Mouse (Mus musculus) MEL (cell line): ENCODE results near the gene En2. TPM values are rescaled to one million over a fixed set of nuclear protein-coding genes. Genes with fewer than 3 reads are reported as not detected.

ENCODE experiments used
- DNase-seq: peaks from one replicate; pipeline ENCODE4 v3.0.0; 2011; ENCODE audit warnings: low read depth, low spot score
- H3K27ac ChIP-seq: 2 replicates; pipeline ENCODE4 v1.5.1; 2012; ENCODE audit warnings: low read depth, mild to moderate bottlenecking, control low read depth, low read length, moderate library complexity; ENCODE audit not compliant: control insufficient read depth
- H3K27me3 ChIP-seq, 2 experiments: fragments of 150-350 bp in 1 of 2; sonication (generic) in 1 of 2; 2 replicates each; pipeline ENCODE4 v1.6.1; 2012; ENCODE audit warnings: low read length in 2 of 2, mild to moderate bottlenecking in 2 of 2, improper control_type of control experiment in 1 of 2, moderate library complexity in 1 of 2; ENCODE audit not compliant: insufficient read depth in 2 of 2, control insufficient read depth in 1 of 2
- H3K36me3 ChIP-seq, 2 experiments: 2 replicates each; pipeline ENCODE4 v1.6.1; 2012 to 2014; ENCODE audit warnings: low read length in 2 of 2, improper control_type of control experiment in 1 of 2, inconsistent platforms in 1 of 2, mild to moderate bottlenecking in 1 of 2; ENCODE audit not compliant: insufficient read depth in 2 of 2, control insufficient read depth in 1 of 2
- H3K4me1 ChIP-seq, 2 experiments: fragments of 150-350 bp in 1 of 2; sonication (generic) in 1 of 2; 2 replicates each; pipeline ENCODE4 v1.6.1; 2012; ENCODE audit warnings: low read length in 2 of 2, improper control_type of control experiment in 1 of 2, mild to moderate bottlenecking in 1 of 2; ENCODE audit not compliant: insufficient read depth in 2 of 2, control insufficient read depth in 1 of 2
- H3K4me3 ChIP-seq, 2 experiments: fragments of 150-350 bp in 1 of 2; sonication (generic) in 1 of 2; 2 replicates each; pipeline ENCODE4 v1.5.1; 2012; ENCODE audit warnings: low read depth in 2 of 2, low read length in 2 of 2, mild to moderate bottlenecking in 2 of 2, moderate library complexity in 2 of 2, control low read depth in 1 of 2, improper control_type of control experiment in 1 of 2; ENCODE audit not compliant: control insufficient read depth in 1 of 2, insufficient read depth in 1 of 2
- H3K79me2 ChIP-seq: 2 replicates; pipeline ENCODE4 v1.6.1; 2012; ENCODE audit warnings: mild to moderate bottlenecking, low read length, moderate library complexity; ENCODE audit not compliant: control insufficient read depth, poor library complexity, insufficient read depth
- H3K9ac ChIP-seq: 2 replicates; pipeline ENCODE4 v1.6.1; 2012; ENCODE audit warnings: low read depth, mild to moderate bottlenecking, control low read depth, low read length, moderate library complexity; ENCODE audit not compliant: control insufficient read depth, poor library complexity, severe bottlenecking
- H3K9me3 ChIP-seq: fragments of 150-350 bp; sonication (generic); replicated peaks from 2 replicates; pipeline ENCODE4 v1.6.1; 2012; ENCODE audit warnings: mild to moderate bottlenecking, low read length, improper control_type of control experiment, moderate library complexity; ENCODE audit not compliant: insufficient read depth
- BHLHE40 ChIP-seq: IDR thresholded peaks from 2 replicates; pipeline ENCODE4 v1.6.1; 2012; ENCODE audit warnings: low read depth, mild to moderate bottlenecking, inconsistent platforms, low read length, improper control_type of control experiment, borderline replicate concordance
- CHD2 ChIP-seq: IDR thresholded peaks from 2 replicates; pipeline ENCODE4 v1.6.1; 2011; ENCODE audit warnings: low read length, improper control_type of control experiment
- ELF1 ChIP-seq: IDR thresholded peaks from 2 replicates; pipeline ENCODE4 v1.6.1; 2014; ENCODE audit warnings: low read depth, mild to moderate bottlenecking, inconsistent platforms, low read length, improper control_type of control experiment, moderate library complexity
- EP300 ChIP-seq, 2 experiments: IDR thresholded peaks; 2 replicates each; pipeline ENCODE4 v1.6.1; 2011; ENCODE audit warnings: improper control_type of control experiment in 2 of 2, low read length in 2 of 2, low read depth in 1 of 2, mild to moderate bottlenecking in 1 of 2
- GABPA ChIP-seq: IDR thresholded peaks from 2 replicates; pipeline ENCODE4 v1.6.1; 2012; ENCODE audit warnings: low read depth, mild to moderate bottlenecking, inconsistent platforms, low read length, improper control_type of control experiment, moderate library complexity
- GATA1 ChIP-seq: IDR thresholded peaks from 2 replicates; pipeline ENCODE4 v1.6.1; 2011; ENCODE audit warnings: low read depth, low read length, improper control_type of control experiment
- JUND ChIP-seq: IDR thresholded peaks from 2 replicates; pipeline ENCODE4 v1.6.1; 2011; ENCODE audit warnings: low read depth, mild to moderate bottlenecking, improper control_type of control experiment, low read length
- MAFK ChIP-seq: IDR thresholded peaks from 2 replicates; pipeline ENCODE4 v1.6.1; 2011; ENCODE audit warnings: low read depth, mild to moderate bottlenecking, low read length, improper control_type of control experiment, borderline replicate concordance
- MEF2A ChIP-seq: IDR thresholded peaks from 2 replicates; pipeline ENCODE4 v1.6.1; 2014; ENCODE audit warnings: low read depth, mild to moderate bottlenecking, inconsistent platforms, low read length, improper control_type of control experiment; ENCODE audit not compliant: poor library complexity, insufficient replicate concordance, severe bottlenecking; ENCODE audit errors: extremely low read depth
- MXI1 ChIP-seq: IDR thresholded peaks from 2 replicates; pipeline ENCODE4 v1.6.1; 2011; ENCODE audit warnings: mild to moderate bottlenecking, low read depth, low read length, improper control_type of control experiment
- MYC ChIP-seq: IDR thresholded peaks from 2 replicates; pipeline ENCODE4 v1.6.1; 2011; ENCODE audit warnings: low read depth, mild to moderate bottlenecking, low read length, improper control_type of control experiment, moderate library complexity
- NELFE ChIP-seq: IDR thresholded peaks from 2 replicates; pipeline ENCODE4 v1.6.1; 2011; ENCODE audit warnings: low read depth, low read length, improper control_type of control experiment
- NRF1 ChIP-seq: IDR thresholded peaks from 2 replicates; pipeline ENCODE4 v1.6.1; 2014; ENCODE audit warnings: low read depth, mild to moderate bottlenecking, inconsistent platforms, low read length, improper control_type of control experiment, moderate library complexity; ENCODE audit not compliant: poor library complexity, insufficient read depth, severe bottlenecking
- POLR2AphosphoS5 ChIP-seq: IDR thresholded peaks from 2 replicates; pipeline ENCODE4 v1.6.1; 2012; ENCODE audit warnings: low read depth, borderline replicate concordance, mild to moderate bottlenecking, inconsistent platforms, low read length, moderate library complexity, mixed read lengths
- RAD21 ChIP-seq: IDR thresholded peaks from 2 replicates; pipeline ENCODE4 v1.6.1; 2011; ENCODE audit warnings: mild to moderate bottlenecking, low read depth, low read length, improper control_type of control experiment
- UBTF ChIP-seq: IDR thresholded peaks from 2 replicates; pipeline ENCODE4 v1.6.1; 2012; ENCODE audit warnings: low read depth, mild to moderate bottlenecking, inconsistent platforms, low read length, improper control_type of control experiment, moderate library complexity, borderline replicate concordance; ENCODE audit not compliant: insufficient read depth
- polyA plus RNA-seq, 2 experiments: library from polyadenylated mRNA; stranded (reverse) in 1 of 2; unstranded in 1 of 2; fragments of >175 nt in 1 of 2; fragments of >200 nt in 1 of 2; gene quantifications; 2 replicates each; pipeline versions ENCODE4 v1.2.1 to v1.2.4; 2012; ENCODE audit warnings: low replicate concordance in 2 of 2, low read depth in 1 of 2; ENCODE audit not compliant: insufficient read length in 2 of 2, insufficient read depth in 1 of 2, missing spikeins in 1 of 2
- total RNA-seq: library from RNA; depleted of rRNA; stranded (reverse); fragments of 300-350 nt; gene quantifications from 2 replicates; pipeline ENCODE4 v1.2.3, GENCODE M21; 2012

En2 gene
- total and polyA plus RNA-seq, 3 experiments: not detected

- H3K27ac ChIP-seq: no peak overlapping the region
Measured at GRCm38 (mm10) chr5:28199089-28199873, 33.8 kb downstream of the En2 start.

DNA sequence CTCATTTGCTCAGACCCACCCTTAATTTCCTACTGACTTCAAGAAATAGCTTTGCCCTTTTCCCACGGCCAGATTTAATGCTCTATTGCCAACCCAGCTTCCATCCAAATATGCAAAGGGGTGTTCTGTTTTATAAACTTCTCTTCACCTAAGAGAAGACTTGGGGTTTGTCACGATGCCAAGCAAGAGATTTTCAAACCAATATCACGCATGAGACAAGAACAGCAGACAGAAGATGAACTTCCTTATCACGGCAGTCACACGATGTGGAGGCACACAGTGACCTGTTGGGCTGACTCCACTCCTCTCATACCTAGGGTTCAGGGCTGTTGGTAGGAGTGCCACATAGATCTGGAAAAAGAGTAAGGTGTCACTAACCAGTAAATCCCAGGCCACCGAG is 37.6 kb downstream of the En2 start:
- no peaks in the 10 kb centered on the region for H3K4me1 ChIP-seq
- no peaks in the 10 kb centered on the region for H3K9me3 ChIP-seq
- H3K4me3 ChIP-seq: no peak overlapping the region
- no peaks in the 10 kb centered on the region for H3K27me3 ChIP-seq
- H3K79me2 ChIP-seq: no peaks in the 10 kb centered on the region
- no peak overlapping the region for H3K27ac ChIP-seq
- DNase-seq: no peak
- H3K9ac ChIP-seq: no peak overlapping the region
- TF ChIP-seq GABPA: no peak
- TF ChIP-seq UBTF: no peak
- TF ChIP-seq RAD21: no peak
- no peak for TF ChIP-seq EP300 (IDR thresholded peaks at IDR 0.05; ENCODE audit: low read depth in 1 of 2, low read length in 2 of 2)
- TF ChIP-seq JUND: no peak
- no peak for TF ChIP-seq POLR2AphosphoS5
- TF ChIP-seq CHD2: no peak
- H3K36me3 ChIP-seq: no peaks in the 10 kb centered on the region

More at GRCm38 (mm10) chr5:28199089-28199873, 33.8 kb downstream of the En2 start:
- no peaks in the 10 kb centered on the region for H3K36me3 ChIP-seq
- no peak overlapping the region for H3K9ac ChIP-seq
- DNase-seq: no peak
- TF ChIP-seq NELFE: no peak
- no peak for TF ChIP-seq UBTF
- TF ChIP-seq RAD21: no peak
- H3K4me1 ChIP-seq: no peaks in the 10 kb centered on the region
- no peaks in the 10 kb centered on the region for H3K79me2 ChIP-seq
- H3K4me3 ChIP-seq: no peak overlapping the region
- no peaks in the 10 kb centered on the region for H3K27me3 ChIP-seq
- H3K9me3 ChIP-seq: no peaks in the 10 kb centered on the region

GRCm38 (mm10) chr5:28204678-28205077 is 39.2 kb downstream of the En2 start:
- H3K9me3 ChIP-seq: no peaks in the 10 kb centered on the region
- no peaks in the 10 kb centered on the region for H3K79me2 ChIP-seq
- no peaks in the 10 kb centered on the region for H3K36me3 ChIP-seq
- no peak for TF ChIP-seq MEF2A
- TF ChIP-seq ELF1: no peak
- TF ChIP-seq CHD2: no peak
- TF ChIP-seq MXI1: no peak
- no peak for TF ChIP-seq MAFK
- no peak for TF ChIP-seq NRF1
- TF ChIP-seq GATA1: no peak
- no peak for TF ChIP-seq BHLHE40
- TF ChIP-seq MYC: no peak
- no peak overlapping the region for H3K9ac ChIP-seq
- H3K4me1 ChIP-seq: no peaks in the 10 kb centered on the region
- H3K4me3 ChIP-seq: no peak overlapping the region
- no peak for DNase-seq
- H3K27ac ChIP-seq: no peak overlapping the region
- no peaks in the 10 kb centered on the region for H3K27me3 ChIP-seq
